Comparison of ENCODE assay signal across 8 mouse cellular contexts in genomic region chr6:48396008-48396595, GRCm38 (mm10). TPM values are rescaled to one million over a fixed set of nuclear protein-coding genes. Genes with fewer than 3 reads are reported as not detected.
DNase-seq lines count a peak whose midpoint lies in the region; ATAC-seq and TF ChIP-seq lines count a peak whose summit lies in the region.

No protein-coding gene starts in this region.

- no peak for TF ChIP-seq EP300 in heart, postnatal 0 days (IDR thresholded peaks at IDR 0.05; ENCODE audit: low read depth)

- H3K9me3 ChIP-seq in heart, postnatal 0 days (replicated peaks; ENCODE audit: control insufficient read depth, low read length) = no peaks in the 10 kb centered on the region

- H3K9ac ChIP-seq in liver, adult 2 months (ENCODE audit: low read depth, low read length) = peak overlapping the region; percentile 98
- H3K9ac ChIP-seq in heart, postnatal 0 days (replicated peaks; ENCODE audit: low read depth, low read length) = peak overlapping the region; percentile 81

- peak; percentile 60 for DNase-seq in liver, adult 2 months (ENCODE audit: extremely low read depth, low read depth, low spot score)
- DNase-seq in liver (no peak), MN1 (ENCODE audit: low spot score) (no peak)
- DNase-seq in heart, postnatal 0 days (ENCODE audit: low spot score) = no peak
- no peak for DNase-seq in c-Kit-positive CD71-positive TER-119-positive erythroid progenitor cells, embryonic 14.5 days (ENCODE audit: low spot score)
- no peak for DNase-seq in gastrocnemius, adult 18-20 months (ENCODE audit: low spot score)

- no peak for TF ChIP-seq POLR2A in liver, adult 2 months (IDR thresholded peaks at IDR 0.05; ENCODE audit: extremely low read depth, insufficient read depth, low read length)

- H3K79me2 ChIP-seq in liver, adult 2 months (ENCODE audit: control insufficient read depth, insufficient read depth, low read length) = peaks cover 3% of the 10 kb centered on the region; the same call in 1 of the 2 replicates

- H3K27ac ChIP-seq in liver, adult 2 months (replicated peaks; ENCODE audit: insufficient read depth, low read depth, low read length) = peak overlapping the region; percentile 89
- H3K27ac ChIP-seq in heart, postnatal 0 days (ENCODE audit: low read depth) = peak overlapping the region; percentile 90

- peak overlapping the region; percentile 84 for H3K4me2 ChIP-seq in heart, postnatal 0 days (ENCODE audit: low read depth, low read length)

- H3K4me3 ChIP-seq in liver, adult 2 months (ENCODE audit: insufficient read depth, low read depth, low read length) = peak overlapping the region; percentile 95
- H3K4me3 ChIP-seq in heart, postnatal 0 days (ENCODE audit: low read depth, low read length) = peak overlapping the region; percentile 83

- H3K27me3 ChIP-seq in liver, adult 2 months (ENCODE audit: control insufficient read depth, insufficient read depth, low read length) = no peaks in the 10 kb centered on the region
- H3K27me3 ChIP-seq in heart, postnatal 0 days (ENCODE audit: control insufficient read depth, insufficient read depth, low read length) = no peaks in the 10 kb centered on the region

- ATAC-seq in common myeloid progenitor, adult 5-6 weeks (replicated peaks; ENCODE audit: low read depth, poor library complexity, severe bottlenecking) = 0 out of 2 replicates have a peak, but pooled peaks have one; percentile 23
- ATAC-seq in heart, postnatal 0 days (ENCODE audit: insufficient read depth, low read depth) = no peak
- peak; percentile 38 for ATAC-seq in megakaryocyte-erythroid progenitor cell, adult 5-6 weeks (replicated peaks; ENCODE audit: low FRiP score, low TSS enrichment, poor library complexity, severe bottlenecking)

- no peak for TF ChIP-seq CTCF in liver, adult 2 months (IDR thresholded peaks at IDR 0.05; ENCODE audit: low read depth, low read length)
- TF ChIP-seq CTCF in heart, postnatal 0 days (IDR thresholded peaks at IDR 0.05; ENCODE audit: low read depth) = no peak

- H3K4me1 ChIP-seq in liver, adult 2 months (ENCODE audit: control insufficient read depth, insufficient read depth, low read length) = peaks cover 8% of the 10 kb centered on the region
- H3K4me1 ChIP-seq in heart, postnatal 0 days (ENCODE audit: control insufficient read depth, insufficient read depth) = peaks cover 40% of the 10 kb centered on the region

- H3K36me3 ChIP-seq in liver, adult 2 months (ENCODE audit: control insufficient read depth, insufficient read depth, low read length) = no peaks in the 10 kb centered on the region
- H3K36me3 ChIP-seq in heart, postnatal 0 days (replicated peaks; ENCODE audit: control insufficient read depth, insufficient read depth, low read length) = no peaks in the 10 kb centered on the region

- WGBS in liver, adult 2 months = 28% methylated on average over 15 of the region's 15 CpGs
- 27% methylated on average over 15 of the region's 15 CpGs for WGBS in heart, postnatal 0 days

RNA-seq across cellular contexts. Expression of gene Krba1, which starts 0.7 kb away (rescaled TPM):
- 5.2 and 6.1 TPM in 2 replicates for total RNA-seq in liver, adult 2 months (2014; rRNA removed)
- polyA plus RNA-seq in liver, adult 2 months (2012; rRNA removed) = 6.6 and 9.2 TPM in 2 replicates
- 4.8 and 6.6 TPM in 2 replicates for total RNA-seq in common myeloid progenitor, adult 5-6 weeks (2017)
- 26.8 and 33.8 TPM in 2 replicates for total RNA-seq in heart, postnatal 0 days (2014; rRNA removed; ENCODE audit: low replicate concordance)
- 11.7 and 14.8 TPM in 2 replicates for polyA plus RNA-seq in heart, postnatal 0 days (2015; fragmentation: Nextera tagmentation; extraction: Ambion mirVana)
- 8.4 and 9.1 TPM in 2 replicates for total RNA-seq in megakaryocyte-erythroid progenitor cell, adult 5-6 weeks (2014; fragmentation: Nextera tagmentation)
- total RNA-seq in megakaryocyte-erythroid progenitor cell, adult 5-6 weeks (2017) = 4.8 and 8.0 TPM in 2 replicates
- 10 to 100 TPM; 15.9 to 18.3 TPM for total RNA-seq in gastrocnemius, adult 18-20 months (2021)

RNA-seq across cellular contexts. Expression of gene Zfp467, which starts 49.5 kb away (rescaled TPM):
- total RNA-seq in liver, adult 2 months (2014; rRNA removed) = 13.9 and 15.9 TPM in 2 replicates
- polyA plus RNA-seq in liver, adult 2 months (2012; rRNA removed) = 23.0 and 25.7 TPM in 2 replicates
- total RNA-seq in common myeloid progenitor, adult 5-6 weeks (2017) = 1.8 and 2.8 TPM in 2 replicates
- total RNA-seq in heart, postnatal 0 days (2014; rRNA removed; ENCODE audit: low replicate concordance) = 20.2 and 27.4 TPM in 2 replicates
- polyA plus RNA-seq in heart, postnatal 0 days (2015; fragmentation: Nextera tagmentation; extraction: Ambion mirVana) = 22.1 and 24.6 TPM in 2 replicates
- total RNA-seq in megakaryocyte-erythroid progenitor cell, adult 5-6 weeks (2014; fragmentation: Nextera tagmentation) = 0.33 and 0.67 TPM in 2 replicates
- total RNA-seq in megakaryocyte-erythroid progenitor cell, adult 5-6 weeks (2017) = 0.33 TPM in 1 of 2 replicates, not detected in the other
- 10 to 100 TPM; 50.1 to 57.1 TPM for total RNA-seq in gastrocnemius, adult 18-20 months (2021)

RNA-seq across cellular contexts. Expression of gene Sspo, which starts 51.9 kb away (rescaled TPM):
- total RNA-seq in liver, adult 2 months (2014; rRNA removed) = 0.47 and 0.83 TPM in 2 replicates
- polyA plus RNA-seq in liver, adult 2 months (2012; rRNA removed) = 1.5 and 2.0 TPM in 2 replicates
- total RNA-seq in common myeloid progenitor, adult 5-6 weeks (2017) = not detected in 2 replicates
- 1.0 and 3.4 TPM in 2 replicates for total RNA-seq in heart, postnatal 0 days (2014; rRNA removed; ENCODE audit: low replicate concordance)
- polyA plus RNA-seq in heart, postnatal 0 days (2015; fragmentation: Nextera tagmentation; extraction: Ambion mirVana) = 0.15 TPM in 2 replicates
- total RNA-seq in megakaryocyte-erythroid progenitor cell, adult 5-6 weeks (2014; fragmentation: Nextera tagmentation) = not detected in 2 replicates
- not detected in 2 replicates for total RNA-seq in megakaryocyte-erythroid progenitor cell, adult 5-6 weeks (2017)
- under 1 TPM; 0.19 to 0.71 TPM for total RNA-seq in gastrocnemius, adult 18-20 months (2021)
